Mouse (Mus musculus) frontal cortex, adult (tissue): ENCODE results near the gene Rpl18a.

Experiments used
- ATAC-seq: cut with Nextera tagmentation; 2 replicates; pipeline ENCODE4 v1.9.2; 2017; ENCODE audit warnings: mild to moderate bottlenecking, moderate library complexity, mixed read lengths; ENCODE audit not compliant: low TSS enrichment

Rpl18a gene

DNA sequence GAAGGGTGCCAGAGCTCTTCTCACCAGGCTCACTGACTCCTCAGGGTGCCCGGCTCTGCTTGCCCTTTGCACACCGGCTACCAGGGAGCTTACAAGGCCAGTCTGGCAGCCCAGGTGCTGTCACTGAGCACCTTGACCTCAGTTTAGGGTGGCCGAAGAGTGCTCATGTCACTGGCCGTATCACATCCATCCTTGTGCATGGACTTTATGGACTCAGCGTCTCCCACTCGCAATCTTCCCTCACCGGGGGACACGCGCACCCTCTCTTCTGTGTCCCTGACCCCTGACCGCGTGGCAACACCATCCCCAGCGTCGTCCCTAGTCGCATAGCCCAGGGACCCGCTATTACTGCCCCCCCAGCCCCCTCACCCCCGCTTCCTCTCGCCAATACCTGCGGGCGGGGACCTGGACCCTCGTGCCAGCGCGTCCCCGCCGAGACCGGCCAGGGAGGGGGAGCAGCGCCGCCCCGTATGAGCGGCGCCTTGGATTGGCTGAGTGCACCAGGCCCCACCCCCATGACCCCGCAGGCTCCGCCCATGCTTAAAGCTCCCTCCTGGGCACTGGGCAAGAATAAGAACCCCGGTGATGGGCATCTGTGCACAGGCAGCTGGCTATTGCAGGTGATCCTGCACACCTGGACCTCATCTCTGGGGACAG, 40.5 kb downstream of the Rpl18a start:
- ATAC-seq = peak; percentile 94

DNA sequence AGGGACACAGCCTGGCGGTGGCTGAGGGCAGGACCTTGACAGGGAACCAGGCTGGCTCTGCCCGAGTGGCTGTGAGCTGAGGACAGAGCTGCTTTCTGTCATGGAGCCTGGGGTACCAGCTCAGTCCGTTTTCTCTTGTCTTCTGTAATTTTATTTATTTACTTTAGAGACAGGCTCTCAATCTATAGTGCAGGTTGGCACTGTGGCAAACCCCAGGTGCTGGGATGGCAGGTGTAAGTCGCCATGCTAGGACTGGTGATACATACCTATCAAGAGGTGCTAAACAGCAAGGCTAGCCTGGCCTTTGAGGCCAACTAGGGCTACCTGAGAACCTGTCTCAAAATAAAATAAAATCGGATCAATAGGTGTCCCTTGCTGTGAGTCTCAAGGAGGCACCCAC, 41.2 kb downstream of the Rpl18a start:
- no peak for ATAC-seq

DNA sequence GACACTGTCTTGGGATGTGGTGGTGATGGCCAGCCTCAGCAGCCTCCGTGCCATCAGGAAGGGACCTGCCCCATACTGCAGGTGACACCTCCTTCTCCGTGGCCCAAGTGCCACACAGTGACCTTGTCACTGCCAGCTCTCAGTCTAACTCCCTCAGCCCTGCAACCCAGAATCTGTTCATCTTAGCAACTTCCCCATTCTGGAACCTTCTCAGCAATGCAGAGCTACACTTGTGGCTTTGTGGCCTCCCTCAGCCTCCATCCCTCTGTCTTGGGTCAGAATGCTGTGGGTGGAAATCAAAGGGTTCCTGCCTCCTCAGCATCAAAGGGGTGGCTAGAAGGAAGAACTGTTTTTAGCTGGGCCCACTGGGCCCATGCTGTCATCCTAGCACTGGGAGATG, 43.3 kb downstream of the Rpl18a start:
- ATAC-seq = no peak

- ATAC-seq = no peak
These were observed 44.5 kb downstream of the Rpl18a start for GRCm38 (mm10) chr8:70852595-70853231.

DNA sequence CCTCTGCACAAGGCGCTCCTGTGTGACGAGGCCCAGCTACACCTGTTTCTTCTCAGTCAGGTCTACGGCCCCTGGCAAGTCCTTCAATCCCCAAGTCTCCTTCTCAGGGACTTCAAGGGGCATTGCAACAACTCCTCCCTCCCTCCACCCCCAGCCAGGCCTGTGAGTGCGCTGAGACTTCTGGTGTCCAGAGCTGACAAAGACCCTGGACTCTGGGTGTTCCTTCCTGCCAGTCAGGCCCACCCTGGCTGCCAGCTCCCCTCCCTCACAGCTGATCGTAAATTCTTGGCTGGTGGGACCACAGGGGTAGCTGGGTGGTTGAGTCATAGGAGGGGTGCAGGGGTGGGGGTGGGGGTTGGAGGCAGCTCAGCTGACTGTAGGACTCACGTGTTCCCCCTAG, 45.4 kb downstream of the Rpl18a start:
- no peak for ATAC-seq

DNA sequence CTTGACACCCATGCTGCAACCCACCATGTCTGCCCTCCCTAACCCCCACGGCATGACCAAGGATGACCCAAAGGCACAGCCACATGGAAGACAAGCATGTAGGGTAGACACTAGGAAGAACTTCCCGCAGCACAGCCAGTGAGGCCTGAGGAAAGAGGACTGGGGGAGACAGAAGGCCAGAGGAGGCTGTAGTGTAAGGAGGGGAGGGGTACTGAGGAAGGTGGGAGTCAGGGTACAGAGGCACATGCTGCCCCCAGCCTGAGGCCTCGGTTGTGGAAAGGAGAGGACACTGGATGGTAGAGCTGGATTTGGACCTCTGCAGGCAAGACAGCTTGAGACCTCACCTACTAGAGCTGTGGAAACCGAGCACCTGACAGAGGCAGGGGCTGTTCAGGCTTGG, 46.3 kb downstream of the Rpl18a start:
- no peak for ATAC-seq

DNA sequence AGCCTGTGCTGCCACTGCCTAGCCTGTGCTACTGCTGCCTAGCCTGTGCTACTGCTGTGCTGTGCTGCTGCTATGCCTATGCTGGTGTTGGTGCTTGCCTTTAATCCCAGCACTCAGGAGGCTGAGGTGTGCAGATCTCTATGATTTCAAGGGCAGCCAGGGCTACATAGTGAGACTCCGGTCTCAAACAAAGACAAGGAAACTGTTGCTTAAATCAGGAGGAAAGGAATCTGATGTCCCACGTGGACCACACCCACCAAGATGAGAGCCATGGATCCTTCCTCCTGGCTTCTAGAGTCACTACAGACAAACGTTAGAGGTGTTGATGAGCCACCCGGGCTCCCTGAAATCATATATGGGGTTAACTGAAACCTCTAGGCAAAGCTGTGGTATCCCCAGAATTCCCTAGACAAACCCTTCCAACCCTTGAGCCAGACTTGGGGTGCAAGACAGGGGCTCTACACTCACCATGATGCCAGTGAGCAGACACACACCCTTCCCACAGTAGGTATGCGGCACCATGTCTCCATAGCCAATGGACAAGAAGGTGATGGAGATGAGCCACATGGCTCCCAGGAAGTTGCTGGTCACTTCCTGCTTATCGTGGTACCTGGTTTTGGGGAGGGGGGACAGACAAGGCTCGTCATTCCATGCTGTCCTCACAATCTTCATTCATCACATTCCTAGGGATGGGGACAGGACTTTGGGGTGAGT, 46.9 kb downstream of the Rpl18a start:
- ATAC-seq = no peak

DNA sequence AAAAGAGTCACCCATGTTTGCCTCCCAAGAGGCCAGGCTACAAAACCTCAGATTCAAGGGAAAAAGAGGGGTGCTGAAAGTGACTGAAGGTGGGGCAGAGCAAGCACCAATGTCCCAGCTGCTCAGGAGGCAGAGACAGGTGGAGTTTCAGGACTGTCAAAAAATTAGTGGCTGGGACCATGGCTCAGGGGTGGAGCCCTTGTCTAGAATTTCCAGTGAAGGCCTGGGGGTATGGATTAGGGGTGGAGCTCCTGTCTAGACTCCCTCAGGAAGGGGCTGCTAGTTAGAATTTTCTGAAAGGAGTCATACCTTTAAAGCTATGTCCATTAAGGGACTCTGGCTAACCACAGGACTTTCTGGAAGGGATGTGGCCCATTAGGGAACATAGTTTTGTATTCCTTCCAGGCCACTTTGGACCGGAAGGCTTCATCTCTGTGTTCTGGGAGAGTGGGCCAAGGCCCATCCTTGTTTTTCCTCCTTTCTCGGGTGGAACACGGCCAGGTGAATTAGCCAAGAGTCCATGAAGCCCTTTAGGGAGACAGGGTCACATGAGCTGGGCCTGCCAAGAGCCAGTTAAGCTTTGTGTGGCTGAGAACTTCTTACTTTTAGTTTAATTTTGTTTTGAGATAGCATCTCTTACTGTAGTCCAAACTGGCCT, 47.8 kb downstream of the Rpl18a start:
- no peak for ATAC-seq

GRCm38 (mm10) chr8:70846371-70847154, 50.6 kb downstream of the Rpl18a start:
- no peak for ATAC-seq

DNA sequence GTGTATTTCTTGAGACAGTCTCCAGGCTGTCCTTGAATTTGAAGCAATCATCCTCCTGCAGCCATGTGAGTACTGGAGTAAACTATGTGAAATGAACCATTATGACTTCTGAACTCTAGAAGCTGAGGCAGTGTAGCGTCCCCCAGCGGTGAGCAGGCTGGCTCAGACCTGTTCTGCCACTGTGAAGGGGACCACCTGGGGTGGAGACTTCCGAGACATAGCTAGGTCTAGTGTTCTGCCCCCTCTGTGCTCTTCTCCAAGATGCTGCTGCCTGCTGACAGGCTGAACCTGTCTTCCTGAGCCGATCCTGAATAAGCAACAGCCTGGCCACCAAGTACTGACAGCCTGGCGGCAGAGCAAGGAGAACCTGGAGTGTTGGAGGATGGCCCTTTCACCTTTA, 52.1 kb downstream of the Rpl18a start:
- ATAC-seq = no peak
